Mouse (Mus musculus): ENCODE measurements around the gene Gfap. TPM values are rescaled to one million over a fixed set of nuclear protein-coding genes. Genes with fewer than 3 reads are reported as not detected.

The Gfap gene
- total and polyA plus RNA-seq, 2 experiments from 2014 or later, result 0.10 TPM; not detected in 1

DNA sequence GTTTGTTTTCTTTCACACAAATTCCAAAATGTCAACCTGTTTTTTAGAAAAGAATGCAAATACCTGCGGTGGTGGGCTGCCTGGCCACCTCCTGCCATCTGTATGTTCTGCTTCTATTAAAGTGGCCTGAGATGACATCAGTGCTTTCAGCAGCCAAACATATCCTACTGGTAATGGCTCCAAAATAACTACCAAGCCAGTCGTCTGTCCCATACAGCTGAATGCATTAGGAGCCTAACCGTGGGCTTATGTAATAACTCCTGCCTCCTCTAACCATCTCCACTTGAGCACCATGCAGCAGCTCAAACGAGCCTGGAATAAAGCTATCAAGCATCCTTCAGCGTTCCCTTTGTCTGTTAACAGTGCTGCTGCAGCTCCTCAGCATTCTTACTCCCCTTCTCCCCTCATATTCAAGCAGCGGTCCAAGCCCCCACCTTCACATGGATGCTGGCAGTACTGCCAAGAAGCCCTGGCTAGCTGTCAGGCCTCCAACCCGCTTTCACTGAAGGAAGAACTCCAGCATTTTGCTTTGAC, 25.8 kb downstream of the Gfap start:
- 75% methylated on average over 7 of the region's 7 CpGs for WGBS
- H3K4me1 ChIP-seq (ENCODE audit: control insufficient read depth, insufficient read depth), result 0 out of 2 replicates have a peak, but pooled peaks cover under 1% of the 10 kb centered on the region
- TF ChIP-seq EP300 (IDR thresholded peaks at IDR 0.05; ENCODE audit: low read depth) (no peak), CTCF (IDR thresholded peaks at IDR 0.05; ENCODE audit: low read depth) (no peak)
- no peak overlapping the region for H3K9ac ChIP-seq (replicated peaks; ENCODE audit: low read depth, low read length)
- peaks cover 52% of the 10 kb centered on the region for H3K36me3 ChIP-seq (replicated peaks; ENCODE audit: control insufficient read depth, insufficient read depth, low read length)
- no peak overlapping the region for H3K4me2 ChIP-seq (ENCODE audit: low read depth, low read length)
- no peaks in the 10 kb centered on the region for H3K27me3 ChIP-seq (ENCODE audit: control insufficient read depth, insufficient read depth, low read length)
- no peak for DNase-seq (ENCODE audit: low spot score)
- H3K27ac ChIP-seq (ENCODE audit: low read depth), result no peak overlapping the region
- H3K4me3 ChIP-seq (ENCODE audit: low read depth, low read length), result no peak overlapping the region
- no peaks in the 10 kb centered on the region for H3K9me3 ChIP-seq (replicated peaks; ENCODE audit: control insufficient read depth, low read length)
- ATAC-seq (ENCODE audit: insufficient read depth, low read depth), result no peak

DNA sequence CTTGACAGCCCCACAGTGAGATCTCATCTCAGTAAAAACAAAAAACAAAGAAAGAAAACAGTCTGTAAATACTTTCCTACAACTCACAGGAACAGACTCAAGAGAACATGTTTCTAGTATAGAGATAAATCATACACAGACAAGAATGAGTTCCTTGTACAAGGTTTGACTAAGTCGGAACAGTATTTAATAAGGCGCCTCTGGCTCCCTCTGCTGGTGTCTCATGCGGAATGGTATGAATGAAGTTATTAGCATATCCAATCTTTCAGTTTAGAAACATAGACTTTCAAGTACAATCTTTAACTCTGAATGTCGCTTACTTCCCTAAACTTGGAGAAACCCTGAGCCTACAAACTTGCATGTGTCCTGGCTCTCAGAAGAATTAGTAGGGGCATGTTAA, 36.4 kb downstream of the Gfap start:
- no peaks in the 10 kb centered on the region for H3K9me3 ChIP-seq (replicated peaks; ENCODE audit: control insufficient read depth, low read length)
- H3K4me1 ChIP-seq (ENCODE audit: control insufficient read depth, insufficient read depth), result no peaks in the 10 kb centered on the region
- no peaks in the 10 kb centered on the region for H3K27me3 ChIP-seq (ENCODE audit: control insufficient read depth, insufficient read depth, low read length)
- no peak for ATAC-seq (ENCODE audit: insufficient read depth, low read depth)
- no peak for TF ChIP-seq EP300 (IDR thresholded peaks at IDR 0.05; ENCODE audit: low read depth)
- TF ChIP-seq CTCF (IDR thresholded peaks at IDR 0.05; ENCODE audit: low read depth), result peak; percentile 69
- DNase-seq (ENCODE audit: low spot score), result peak; percentile 71
- H3K9ac ChIP-seq (replicated peaks; ENCODE audit: low read depth, low read length), result no peak overlapping the region
- WGBS, result 20% methylated on average over 4 of the region's 4 CpGs
- H3K4me2 ChIP-seq (ENCODE audit: low read depth, low read length), result no peak overlapping the region
- no peak overlapping the region for H3K4me3 ChIP-seq (ENCODE audit: low read depth, low read length)
- H3K27ac ChIP-seq (ENCODE audit: low read depth), result no peak overlapping the region
- peaks cover 78% of the 10 kb centered on the region for H3K36me3 ChIP-seq (replicated peaks; ENCODE audit: control insufficient read depth, insufficient read depth, low read length)

DNA sequence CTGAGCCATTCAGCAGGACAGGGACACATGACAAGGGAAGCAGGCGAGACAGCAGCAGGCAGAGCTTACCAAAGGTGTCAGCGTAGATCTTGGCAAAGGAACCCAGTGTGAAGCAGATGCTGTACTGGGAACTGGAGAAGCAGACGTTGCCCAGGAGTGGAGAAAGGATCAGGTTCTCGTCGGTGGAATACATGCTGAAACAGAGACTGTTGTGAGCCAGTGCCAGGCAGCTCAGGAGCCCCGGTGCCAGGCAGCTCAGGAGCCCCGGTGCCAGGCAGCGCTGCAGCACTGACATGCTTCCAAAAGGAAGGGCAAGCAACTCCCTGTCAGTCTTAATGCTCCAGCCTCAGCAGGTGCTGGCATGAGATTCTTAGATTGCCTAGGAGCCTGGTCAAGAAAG, 40.8 kb downstream of the Gfap start:
- H3K9ac ChIP-seq (replicated peaks; ENCODE audit: low read depth, low read length), result no peak overlapping the region
- H3K4me2 ChIP-seq (ENCODE audit: low read depth, low read length), result no peak overlapping the region
- no peaks in the 10 kb centered on the region for H3K9me3 ChIP-seq (replicated peaks; ENCODE audit: control insufficient read depth, low read length)
- no peak overlapping the region for H3K27ac ChIP-seq (ENCODE audit: low read depth)
- H3K4me3 ChIP-seq (ENCODE audit: low read depth, low read length), result no peak overlapping the region
- ATAC-seq (ENCODE audit: insufficient read depth, low read depth), result no peak
- H3K36me3 ChIP-seq (replicated peaks; ENCODE audit: control insufficient read depth, insufficient read depth, low read length), result peaks cover 78% of the 10 kb centered on the region
- no peak for DNase-seq (ENCODE audit: low spot score)
- 86% methylated on average over 8 of the region's 8 CpGs for WGBS
- TF ChIP-seq CTCF (IDR thresholded peaks at IDR 0.05; ENCODE audit: low read depth) (no peak), EP300 (IDR thresholded peaks at IDR 0.05; ENCODE audit: low read depth) (no peak)
- H3K4me1 ChIP-seq (ENCODE audit: control insufficient read depth, insufficient read depth), result no peaks in the 10 kb centered on the region
- no peaks in the 10 kb centered on the region for H3K27me3 ChIP-seq (ENCODE audit: control insufficient read depth, insufficient read depth, low read length)

- no peak overlapping the region for H3K4me3 ChIP-seq (ENCODE audit: low read depth, low read length)
- H3K27ac ChIP-seq (ENCODE audit: low read depth), result no peak overlapping the region
- H3K36me3 ChIP-seq (replicated peaks; ENCODE audit: control insufficient read depth, insufficient read depth, low read length), result peaks cover 82% of the 10 kb centered on the region
- TF ChIP-seq EP300 (IDR thresholded peaks at IDR 0.05; ENCODE audit: low read depth), result no peak
- TF ChIP-seq CTCF (IDR thresholded peaks at IDR 0.05; ENCODE audit: low read depth), result no peak
- no peaks in the 10 kb centered on the region for H3K9me3 ChIP-seq (replicated peaks; ENCODE audit: control insufficient read depth, low read length)
- no peaks in the 10 kb centered on the region for H3K27me3 ChIP-seq (ENCODE audit: control insufficient read depth, insufficient read depth, low read length)
- ATAC-seq (ENCODE audit: insufficient read depth, low read depth) (no peak), DNase-seq (ENCODE audit: low spot score) (no peak)
- 90% methylated on average over 11 of the region's 11 CpGs for whole genome bisulfite sequencing
- H3K4me1 ChIP-seq (ENCODE audit: control insufficient read depth, insufficient read depth), result no peaks in the 10 kb centered on the region
- H3K4me2 ChIP-seq (ENCODE audit: low read depth, low read length), result no peak overlapping the region
- no peak overlapping the region for H3K9ac ChIP-seq (replicated peaks; ENCODE audit: low read depth, low read length)
Observed at GRCm38 (mm10) chr11:102858951-102859350, 41.8 kb downstream of the Gfap start.

GRCm38 (mm10) chr11:102855941-102856340, 44.8 kb downstream of the Gfap start:
- no peak for TF ChIP-seq EP300 (IDR thresholded peaks at IDR 0.05; ENCODE audit: low read depth)
- no peak for TF ChIP-seq CTCF (IDR thresholded peaks at IDR 0.05; ENCODE audit: low read depth)
- Histone ChIP-seq H3K4me1 (ENCODE audit: control insufficient read depth, insufficient read depth) (no peaks in the 10 kb centered on the region), H3K4me3 (ENCODE audit: low read depth, low read length) (no peak overlapping the region), H3K9me3 (replicated peaks; ENCODE audit: control insufficient read depth, low read length) (no peaks in the 10 kb centered on the region), H3K27me3 (ENCODE audit: control insufficient read depth, insufficient read depth, low read length) (no peaks in the 10 kb centered on the region), H3K9ac (replicated peaks; ENCODE audit: low read depth, low read length) (no peak overlapping the region), H3K36me3 (replicated peaks; ENCODE audit: control insufficient read depth, insufficient read depth, low read length) (peaks cover 81% of the 10 kb centered on the region), H3K27ac (ENCODE audit: low read depth) (no peak overlapping the region), H3K4me2 (ENCODE audit: low read depth, low read length) (no peak overlapping the region)
- no peak for ATAC-seq (ENCODE audit: insufficient read depth, low read depth)
- no peak for DNase-seq (ENCODE audit: low spot score)
- 83% methylated on average over 6 of the region's 6 CpGs for WGBS

DNA sequence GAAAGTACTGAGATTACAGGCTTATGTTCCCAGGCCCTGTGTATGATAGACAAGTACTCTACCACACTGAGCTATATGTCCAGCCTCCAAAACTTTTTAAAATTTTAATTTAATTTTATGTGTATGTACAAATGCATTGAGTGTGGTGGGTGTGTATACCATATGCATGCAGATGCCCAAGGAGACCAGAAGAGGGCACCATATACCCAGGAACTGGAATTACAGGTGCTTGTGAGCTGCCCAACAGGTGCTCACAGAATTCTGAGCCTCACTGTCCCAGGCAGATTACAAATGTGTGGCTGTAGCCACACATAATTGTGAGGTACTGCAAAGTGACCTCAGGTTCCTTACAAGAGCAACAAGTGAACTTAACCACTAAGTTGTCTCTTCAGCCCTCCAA, 47.0 kb downstream of the Gfap start:
- no peaks in the 10 kb centered on the region for H3K27me3 ChIP-seq (ENCODE audit: control insufficient read depth, insufficient read depth, low read length)

More for the DNA sequence above, 47.0 kb downstream of the Gfap start:
- H3K4me1 ChIP-seq (ENCODE audit: control insufficient read depth, insufficient read depth), result no peaks in the 10 kb centered on the region
- no peak overlapping the region for H3K9ac ChIP-seq (replicated peaks; ENCODE audit: low read depth, low read length)
- TF ChIP-seq CTCF (IDR thresholded peaks at IDR 0.05; ENCODE audit: low read depth), result no peak
- no peak for TF ChIP-seq EP300 (IDR thresholded peaks at IDR 0.05; ENCODE audit: low read depth)
- peaks cover 80% of the 10 kb centered on the region for H3K36me3 ChIP-seq (replicated peaks; ENCODE audit: control insufficient read depth, insufficient read depth, low read length)
- no peak overlapping the region for H3K4me3 ChIP-seq (ENCODE audit: low read depth, low read length)
- H3K9me3 ChIP-seq (replicated peaks; ENCODE audit: control insufficient read depth, low read length), result no peaks in the 10 kb centered on the region
- DNase-seq (ENCODE audit: low spot score) (no peak), ATAC-seq (ENCODE audit: insufficient read depth, low read depth) (no peak)
- H3K27ac ChIP-seq (ENCODE audit: low read depth), result no peak overlapping the region
- no peak overlapping the region for H3K4me2 ChIP-seq (ENCODE audit: low read depth, low read length)

Data from heart, postnatal 0 days (tissue).